Mouse (Mus musculus) G1E (cell line): ENCODE results near the gene Wdfy2.

ENCODE experiments used
- CTCF ChIP-seq: IDR thresholded peaks from 2 replicates; pipeline ENCODE4 v1.5.1; 2012; ENCODE audit warnings: low read depth, low read length, inconsistent platforms, mixed read lengths
- GATA1 ChIP-seq: IDR thresholded peaks from 2 replicates; pipeline ENCODE4 v1.6.1; 2012; ENCODE audit warnings: borderline replicate concordance, low read length, inconsistent platforms, mixed read lengths

- TF ChIP-seq CTCF (no peak), GATA1 (no peak)
These were observed 13.5 kb downstream of the Wdfy2 start for GRCm38 (mm10) chr14:62850980-62851379.
